Mouse (Mus musculus) CD4-positive, CD25-positive, alpha-beta regulatory T cell, adult 2 months (primary cell): ENCODE results near the gene Sgca.
"Not testable (repeated sequence)": the region's sequence is repeated elsewhere in the genome, so short reads cannot be mapped to it uniquely, and the experiment has no call there.

Experiments
- DNase-seq: peaks from one replicate; pipeline ENCODE4 v3.0.0-alpha.2; 2012; ENCODE audit warnings: low read depth, low spot score

Sgca gene

GRCm38 (mm10) chr11:94976199-94976598 is at the start of gene Sgca:
TSS of gene Sgca (minus strand) at chr11:94976327.
- no peak for DNase-seq

DNA sequence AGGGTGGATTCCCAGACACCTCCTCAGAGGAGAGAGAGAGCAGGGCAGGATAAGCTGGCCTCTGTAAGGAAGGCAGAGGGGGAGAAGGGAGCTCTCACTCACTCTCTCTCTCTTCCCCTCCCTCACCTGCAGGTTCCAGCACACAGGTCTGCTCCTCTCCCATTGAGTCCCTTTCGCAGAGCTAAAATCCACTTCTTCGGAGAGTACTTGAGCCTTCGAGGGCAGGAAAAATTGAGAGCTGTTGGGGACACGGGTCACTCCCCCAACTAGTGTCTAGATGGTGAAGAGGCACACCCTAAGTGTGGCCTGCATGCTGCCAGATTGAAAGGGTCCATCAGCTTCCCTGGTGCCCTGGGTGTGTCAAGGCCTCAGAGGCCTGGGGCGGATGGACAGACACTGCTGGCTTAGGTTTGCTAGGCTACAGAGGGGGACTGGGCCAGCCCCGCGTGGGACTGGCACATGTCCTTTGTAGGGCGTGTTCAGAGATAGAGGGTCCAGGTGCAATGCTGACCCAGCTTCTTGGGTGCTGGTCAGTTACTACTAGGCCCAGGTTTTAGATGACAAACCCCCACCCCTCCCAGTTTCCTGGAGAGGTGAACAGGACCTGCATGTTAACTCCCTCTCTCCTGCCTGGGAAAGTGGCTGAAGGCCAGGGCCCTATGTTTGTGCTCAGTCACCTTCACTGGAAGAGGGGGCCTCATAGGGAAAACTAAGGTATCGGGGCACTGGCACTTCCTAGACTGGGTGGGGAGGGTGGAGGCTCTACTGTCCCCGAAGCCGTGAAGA is 49.3 kb upstream of the Sgca start:
- no peak for DNase-seq

DNA sequence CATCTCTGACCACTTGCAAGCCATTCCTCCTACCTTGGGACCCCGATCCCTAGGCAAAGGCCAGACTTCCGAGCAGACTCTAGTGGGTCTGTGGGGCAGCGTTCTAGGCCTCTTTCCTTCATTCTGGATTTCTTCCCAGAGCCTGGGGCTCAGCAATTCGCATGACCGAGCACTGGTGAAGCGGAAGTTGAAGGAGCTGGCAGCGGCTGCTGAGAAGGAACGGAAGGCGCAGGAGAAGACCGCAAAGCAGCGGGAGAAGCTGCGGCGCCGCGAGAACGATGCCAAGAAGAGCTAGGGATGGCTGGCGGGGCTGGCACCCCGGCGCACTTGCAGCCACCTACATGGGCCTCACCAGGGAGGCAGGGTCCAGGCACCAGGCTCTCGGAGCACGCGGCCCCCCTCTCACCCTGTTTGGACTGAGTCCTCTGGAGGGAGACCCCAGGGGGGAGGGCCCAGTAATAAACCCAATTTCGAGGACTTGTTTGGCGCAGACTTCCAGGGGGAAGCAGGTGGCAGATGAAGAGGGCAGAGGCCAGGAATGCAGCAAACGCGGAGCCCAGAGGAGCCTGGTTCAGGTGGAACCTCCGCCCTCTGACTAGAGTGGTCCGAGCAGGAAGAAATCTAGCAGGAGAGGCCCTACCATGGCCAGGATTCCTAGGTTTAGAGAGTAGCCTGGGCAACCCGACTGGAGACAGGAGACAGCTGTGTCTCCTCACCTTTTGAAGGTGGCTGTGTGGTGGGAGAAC is 48.5 kb upstream of the Sgca start:
- DNase-seq: no peak

GRCm38 (mm10) chr11:95023481-95023880 is 47.4 kb upstream of the Sgca start:
- no peak for DNase-seq

GRCm38 (mm10) chr11:95022237-95022992 is 46.3 kb upstream of the Sgca start:
- peak; percentile 40 for DNase-seq

DNA sequence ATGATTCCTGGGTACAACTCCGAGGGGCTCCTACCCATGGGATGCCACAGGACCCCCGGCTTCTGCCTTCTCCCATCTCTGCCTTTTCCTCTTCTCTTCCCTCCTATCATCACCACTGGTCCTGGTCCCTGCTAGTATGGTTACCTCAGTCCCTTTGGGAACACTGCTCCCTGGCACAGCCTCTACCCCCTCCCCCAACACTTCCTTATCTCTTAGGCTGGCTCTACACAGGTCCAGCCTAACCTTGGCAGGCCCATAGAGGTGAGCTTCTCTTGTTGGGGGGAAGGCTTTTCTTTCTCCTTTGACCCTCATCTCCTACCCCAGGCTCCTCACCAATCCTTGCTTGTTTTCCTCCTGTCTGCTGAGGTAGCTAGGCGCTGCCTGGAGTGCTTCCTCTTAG is 39.4 kb upstream of the Sgca start:
- no peak for DNase-seq

- DNase-seq: no peak
Observed at GRCm38 (mm10) chr11:95012487-95012886, 36.4 kb upstream of the Sgca start.

GRCm38 (mm10) chr11:95012075-95012474 is 35.9 kb upstream of the Sgca start:
- no peak for DNase-seq

GRCm38 (mm10) chr11:95011416-95011815 is 35.3 kb upstream of the Sgca start:
- DNase-seq: no peak

GRCm38 (mm10) chr11:95010841-95011403 is 34.8 kb upstream of the Sgca start:
- DNase-seq: not testable (repeated sequence)

GRCm38 (mm10) chr11:95010141-95010739 is 34.1 kb upstream of the Sgca start:
- DNase-seq: peak; percentile 47

- DNase-seq: peak; percentile 55
Observed at GRCm38 (mm10) chr11:95009629-95010014, 33.5 kb upstream of the Sgca start, which contains the start of gene Samd14. TSS of gene Samd14 (plus strand) at chr11:95009879.

DNA sequence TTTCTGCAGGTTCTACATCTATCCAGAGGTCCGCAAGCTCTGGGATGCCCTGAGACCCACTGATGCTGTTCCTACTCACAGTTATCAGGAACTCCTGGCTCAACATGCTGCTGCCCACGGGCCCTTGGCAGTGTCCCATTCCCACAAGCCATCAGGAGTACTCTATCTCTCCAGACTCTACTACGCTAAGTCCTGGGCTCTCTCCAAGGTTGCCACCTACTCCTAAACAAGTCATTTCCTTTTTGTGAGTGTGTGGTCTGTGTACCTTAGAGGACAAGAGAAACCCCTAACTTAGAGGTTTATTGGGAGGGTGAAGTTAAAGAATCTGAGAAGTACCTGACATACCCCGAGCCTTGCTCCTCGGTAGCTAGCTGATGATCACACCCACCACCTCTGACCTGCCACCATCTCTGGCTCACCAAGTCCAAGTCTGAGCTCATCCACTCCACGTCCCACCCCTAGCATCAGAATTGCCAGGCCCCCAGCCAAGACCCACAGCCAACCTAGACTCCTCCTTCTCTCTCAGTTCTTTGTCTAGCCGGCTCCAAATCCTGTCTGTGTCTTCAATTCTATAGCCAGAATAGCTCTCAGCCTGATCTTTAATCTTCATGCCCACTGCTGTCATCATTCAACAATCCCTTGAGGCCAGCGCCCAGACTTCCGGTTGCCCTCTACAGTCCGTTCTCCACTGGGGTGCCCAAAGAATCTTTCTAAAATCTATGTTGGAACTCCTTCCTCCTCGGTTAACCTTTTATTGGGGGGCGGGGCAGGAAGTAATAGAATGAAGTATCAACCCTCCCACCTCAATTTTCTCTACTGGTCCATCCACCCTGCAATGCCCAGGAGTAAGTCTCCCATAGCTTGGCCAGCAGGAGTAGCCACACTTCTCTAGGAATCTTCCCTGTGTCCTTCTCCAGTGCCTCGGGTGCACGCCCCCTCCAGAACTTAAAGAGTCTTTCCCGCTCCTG is 32.8 kb upstream of the Sgca start:
- DNase-seq: no peak

GRCm38 (mm10) chr11:95007418-95007817 is 31.3 kb upstream of the Sgca start:
- DNase-seq: no peak

DNA sequence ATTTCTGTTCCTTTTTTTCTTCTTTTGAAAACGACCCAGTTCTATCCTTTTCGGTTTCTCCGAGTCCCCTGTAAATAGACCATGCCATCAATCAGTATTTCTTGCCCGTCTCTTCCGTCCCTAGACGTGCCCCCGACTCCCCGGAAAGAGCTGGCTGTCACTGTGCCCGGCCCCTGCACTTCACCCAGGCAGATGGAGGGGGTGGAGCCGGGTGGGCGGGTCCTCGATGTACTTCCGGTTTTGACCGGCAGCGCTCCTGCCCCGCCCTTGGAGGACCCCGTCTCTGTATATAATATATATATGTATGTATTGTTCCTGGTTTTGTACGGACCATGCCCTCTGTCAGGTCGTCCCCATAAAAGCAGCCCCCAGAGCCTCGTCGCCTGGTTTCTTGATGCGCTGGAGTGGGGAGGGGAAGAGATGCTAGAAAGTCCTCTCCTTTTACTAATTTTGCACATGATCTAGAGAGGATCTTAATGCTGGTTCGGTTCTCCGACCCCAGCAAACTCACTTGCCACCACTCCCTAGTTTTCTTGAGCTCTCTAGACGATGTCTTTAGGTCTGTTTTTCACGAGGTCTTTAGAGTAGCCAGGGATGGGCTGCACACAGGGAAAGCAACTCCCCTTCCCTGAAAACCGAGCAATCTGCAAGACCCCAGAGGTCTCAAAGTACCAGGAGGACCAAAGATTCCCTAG is 30.5 kb upstream of the Sgca start:
- peak; percentile 81 for DNase-seq

- DNase-seq: no peak
Observed at GRCm38 (mm10) chr11:95006038-95006437, 29.9 kb upstream of the Sgca start.

GRCm38 (mm10) chr11:95004937-95005198 is 28.7 kb upstream of the Sgca start:
- DNase-seq: no peak

GRCm38 (mm10) chr11:95004136-95004936 is 28.2 kb upstream of the Sgca start:
- no peak for DNase-seq

- DNase-seq: no peak
Observed at GRCm38 (mm10) chr11:95002705-95003104, 26.6 kb upstream of the Sgca start.
